In the genomic region with DNA sequence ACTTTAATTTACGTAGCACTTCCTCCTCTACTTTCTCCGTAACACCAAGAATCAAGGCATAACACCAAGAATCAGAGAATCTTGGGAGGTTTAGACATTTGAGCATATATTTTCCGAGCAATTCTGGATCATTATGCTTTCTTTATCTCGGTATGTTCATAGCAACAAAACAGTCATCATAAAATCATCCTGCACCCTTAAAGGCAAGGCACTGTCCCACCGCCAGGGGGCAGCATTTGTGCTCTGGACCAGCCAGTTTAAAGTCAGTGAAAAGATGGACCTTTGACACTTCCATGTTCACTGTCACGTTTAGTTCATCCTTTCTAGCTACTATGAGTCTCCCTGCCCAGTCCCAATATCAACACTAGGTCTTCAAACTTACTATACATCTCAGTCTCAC, we compare ENCODE assay signal across 9 mouse cellular contexts.
DNase-seq lines count a peak whose midpoint lies in the region; ATAC-seq and TF ChIP-seq lines count a peak whose summit lies in the region.
"Had no signal": no experiment of that assay in that cellular context is flagged by ENCODE, and none has a peak within 500 bp of the region (broad histone marks: within the 10 kb centered on the region; RNA-seq: fewer than 3 reads in every experiment).

No protein-coding gene starts in this region.

- no peaks in the 10 kb centered on the region for H3K36me3 ChIP-seq in heart, postnatal 0 days (replicated peaks; ENCODE audit: control insufficient read depth, insufficient read depth, low read length)
- H3K36me3 ChIP-seq in thymus, adult 2 months (ENCODE audit: control insufficient read depth, insufficient read depth, low read length): no peaks in the 10 kb centered on the region
- no peaks in the 10 kb centered on the region for H3K36me3 ChIP-seq in embryonic facial prominence, embryonic 11.5 days (replicated peaks; ENCODE audit: control insufficient read depth, insufficient read depth, low read depth, low read length)
- H3K36me3 ChIP-seq: neural tube, embryonic 13.5 days had no signal

- no peak overlapping the region for H3K27ac ChIP-seq in heart, postnatal 0 days (ENCODE audit: low read depth)
- H3K27ac ChIP-seq in thymus, adult 2 months (ENCODE audit: control insufficient read depth, insufficient read depth, low read length): no peak overlapping the region
- H3K27ac ChIP-seq in embryonic facial prominence, embryonic 11.5 days (replicated peaks; ENCODE audit: low read depth, low read length): no peak overlapping the region
- H3K27ac ChIP-seq: neural tube, embryonic 13.5 days had no signal

- TF ChIP-seq POLR2A in thymus, adult 2 months (IDR thresholded peaks at IDR 0.05; ENCODE audit: control insufficient read depth, extremely low read depth, insufficient read depth, low read length, poor library complexity): no peak

- no peaks in the 10 kb centered on the region for H3K9me3 ChIP-seq in heart, postnatal 0 days (replicated peaks; ENCODE audit: control insufficient read depth, low read length)
- H3K9me3 ChIP-seq in embryonic facial prominence, embryonic 11.5 days (replicated peaks; ENCODE audit: control insufficient read depth, low read length): no peaks in the 10 kb centered on the region
- H3K9me3 ChIP-seq: neural tube, embryonic 13.5 days had no signal

- no peaks in the 10 kb centered on the region for H3K27me3 ChIP-seq in heart, postnatal 0 days (ENCODE audit: control insufficient read depth, insufficient read depth, low read length)
- no peaks in the 10 kb centered on the region for H3K27me3 ChIP-seq in thymus, adult 2 months (ENCODE audit: control insufficient read depth, insufficient read depth, low read length)
- H3K27me3 ChIP-seq in embryonic facial prominence, embryonic 11.5 days (ENCODE audit: control insufficient read depth, insufficient read depth, low read length): no peaks in the 10 kb centered on the region
- H3K27me3 ChIP-seq: neural tube, embryonic 13.5 days had no signal

- no peak overlapping the region for H3K4me2 ChIP-seq in heart, postnatal 0 days (ENCODE audit: low read depth, low read length)
- no peak overlapping the region for H3K4me2 ChIP-seq in embryonic facial prominence, embryonic 11.5 days (ENCODE audit: low read depth, low read length)
- H3K4me2 ChIP-seq: neural tube, embryonic 13.5 days had no signal

- no peaks in the 10 kb centered on the region for H3K4me1 ChIP-seq in heart, postnatal 0 days (ENCODE audit: control insufficient read depth, insufficient read depth)
- H3K4me1 ChIP-seq in thymus, adult 2 months (replicated peaks; ENCODE audit: control insufficient read depth, insufficient read depth, low read length): peaks cover 5% of the 10 kb centered on the region
- no peaks in the 10 kb centered on the region for H3K4me1 ChIP-seq in embryonic facial prominence, embryonic 11.5 days (ENCODE audit: control insufficient read depth, insufficient read depth, low read length)
- H3K4me1 ChIP-seq: neural tube, embryonic 13.5 days had no signal

- no peak for TF ChIP-seq EP300 in heart, postnatal 0 days (IDR thresholded peaks at IDR 0.05; ENCODE audit: low read depth)

- no peak for ATAC-seq in heart, postnatal 0 days (ENCODE audit: insufficient read depth, low read depth)
- no peak for ATAC-seq in embryonic facial prominence, embryonic 11.5 days (replicated peaks; ENCODE audit: insufficient number of reproducible peaks, low FRiP score, low TSS enrichment, low read depth)

- peak; percentile 38 for TF ChIP-seq CTCF in heart, postnatal 0 days (IDR thresholded peaks at IDR 0.05; ENCODE audit: low read depth)
- TF ChIP-seq CTCF in thymus, adult 2 months (IDR thresholded peaks at IDR 0.05; ENCODE audit: borderline replicate concordance, control insufficient read depth, extremely low read depth, insufficient read depth, low read length, poor library complexity): no peak

- no peak overlapping the region for H3K4me3 ChIP-seq in heart, postnatal 0 days (ENCODE audit: low read depth, low read length)
- H3K4me3 ChIP-seq in thymus, adult 2 months (ENCODE audit: control insufficient read depth, insufficient read depth, low read length): no peak overlapping the region
- H3K4me3 ChIP-seq in embryonic facial prominence, embryonic 11.5 days (ENCODE audit: low read depth, low read length): no peak overlapping the region
- H3K4me3 ChIP-seq: neural tube, embryonic 13.5 days had no signal

- DNase-seq in heart, postnatal 0 days (ENCODE audit: low spot score): no peak
- no peak for DNase-seq in heart, adult 8-10 months (ENCODE audit: low spot score)
- DNase-seq in thymus, adult 2 months: peak; percentile 35
- no peak for DNase-seq in thymus, adult 18-20 months
- DNase-seq in embryonic facial prominence, embryonic 11.5 days (ENCODE audit: low spot score): peak; percentile 17
- peak; percentile 13 for DNase-seq in testis, postnatal 14 days (ENCODE audit: low spot score)
- DNase-seq in layer of hippocampus, postnatal 14 days (ENCODE audit: low spot score in 2 of 2): no peak
- no peak for DNase-seq in left cerebral cortex, adult 11 months (ENCODE audit: low spot score)

- H3K9ac ChIP-seq in heart, postnatal 0 days (replicated peaks; ENCODE audit: low read depth, low read length): no peak overlapping the region
- no peak overlapping the region for H3K9ac ChIP-seq in embryonic facial prominence, embryonic 11.5 days (replicated peaks; ENCODE audit: low read length)
- H3K9ac ChIP-seq: neural tube, embryonic 13.5 days had no signal

- WGBS in heart, postnatal 0 days: 55% methylated on average over 6 of the region's 6 CpGs
- 73% methylated on average over 6 of the region's 6 CpGs for WGBS in thymus, adult 2 months
- 64% methylated on average over 6 of the region's 6 CpGs for WGBS in embryonic facial prominence, embryonic 11.5 days

Comparison
In these comparisons a context has a peak if more than half of its experiments do, and no peak if none do; other contexts are left out.
1. DNase-seq: peak in thymus, adult 2 months (single experiment), embryonic facial prominence, embryonic 11.5 days (single experiment) and testis, postnatal 14 days (single experiment); none in heart, postnatal 0 days (single experiment), heart, adult 8-10 months (single experiment), thymus, adult 18-20 months (0 of 2), layer of hippocampus, postnatal 14 days (0 of 2) and left cerebral cortex, adult 11 months (single experiment).